Mouse (Mus musculus): Measurements from ENCODE around the gene Prkab2. TPM values are rescaled to one million over a fixed set of nuclear protein-coding genes. Genes with fewer than 3 reads are reported as not detected.

The Prkab2 gene
- total and polyA plus RNA-seq, 3 experiments, result 0.68 to 1.5 (median 1.4) TPM

DNA sequence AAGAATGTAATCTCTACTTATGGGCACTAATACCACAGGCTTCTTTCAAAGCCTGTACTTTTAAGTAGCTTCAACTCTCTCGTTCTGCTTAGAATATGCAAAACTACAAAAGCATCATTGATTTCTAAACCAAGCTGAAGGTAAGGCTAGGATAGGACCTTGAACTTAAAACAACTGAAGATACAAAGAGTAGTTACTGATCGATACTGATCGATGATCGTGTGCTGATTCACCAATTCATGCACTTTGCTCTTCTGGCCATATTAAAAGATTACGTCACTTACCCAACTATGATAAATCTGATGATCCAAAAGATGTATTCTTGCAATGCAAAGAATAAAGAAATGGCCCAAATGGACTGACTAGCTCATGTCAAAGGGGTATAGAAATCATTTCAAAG, 4.2 kb upstream of the Prkab2 start:
- H3K9ac ChIP-seq (ENCODE audit: insufficient read depth, low read depth), result no peak overlapping the region
- in situ Hi-C loops (cut with MboI; ENCODE audit: low pct_ligation_motif_present, low pct_unique_long_range_greater_than_20kb, low sequenced_read_pairs), result no loop called here
- TF ChIP-seq MAZ (IDR thresholded peaks at IDR 0.05; ENCODE audit: low read depth, low read length), result no peak
- TF ChIP-seq CHD2 (IDR thresholded peaks at IDR 0.05; ENCODE audit: low read length), result no peak
- TF ChIP-seq CHD1 (IDR thresholded peaks at IDR 0.05; ENCODE audit: low read depth, low read length), result no peak
- no peak for TF ChIP-seq CTCF (conservative IDR thresholded peaks at IDR 0.05 in 1 of 2, IDR thresholded peaks at IDR 0.05 in 1 of 2; ENCODE audit: low read depth in 2 of 2, low read length in 2 of 2)
- TF ChIP-seq JUND (conservative IDR thresholded peaks at IDR 0.05; ENCODE audit: low read depth, low read length), result no peak
- TF ChIP-seq MAFK (IDR thresholded peaks at IDR 0.05; ENCODE audit: insufficient replicate concordance, low read length), result no peak
- TF ChIP-seq NELFE (IDR thresholded peaks at IDR 0.05; ENCODE audit: low read depth, low read length), result no peak
- no peak for TF ChIP-seq ETS1 (conservative IDR thresholded peaks at IDR 0.05; ENCODE audit: low read depth, low read length)
- TF ChIP-seq UBTF (IDR thresholded peaks at IDR 0.05; ENCODE audit: low read depth, low read length), result no peak
- no peak for TF ChIP-seq GABPA (IDR thresholded peaks at IDR 0.05; ENCODE audit: insufficient replicate concordance, low read depth, low read length)
- no peak for TF ChIP-seq USF1 (IDR thresholded peaks at IDR 0.05; ENCODE audit: low read depth, low read length)
- no peak for TF ChIP-seq JUN (IDR thresholded peaks at IDR 0.05; ENCODE audit: insufficient read depth, low read depth, low read length)
- no peak for TF ChIP-seq TBP (conservative IDR thresholded peaks at IDR 0.05; ENCODE audit: low read depth, low read length)
- no peak for TF ChIP-seq MXI1 (IDR thresholded peaks at IDR 0.05; ENCODE audit: low read depth, low read length)

GRCm38 (mm10) chr3:97654901-97655300, 3.1 kb upstream of the Prkab2 start:
- in situ Hi-C loops (cut with MboI; ENCODE audit: low pct_ligation_motif_present, low pct_unique_long_range_greater_than_20kb, low sequenced_read_pairs), result no loop called here
- DNase-seq (ENCODE audit: extremely low read depth), result peak; percentile 32
- no peaks in the 10 kb centered on the region for H3K36me3 ChIP-seq (replicated peaks in 1 of 2; ENCODE audit: control insufficient read depth in 1 of 2, insufficient read depth in 1 of 2, low read length in 1 of 2)
- peaks cover 9% of the 10 kb centered on the region for H3K27me3 ChIP-seq (replicated peaks)
- H3K4me1 ChIP-seq (ENCODE audit: control insufficient read depth in 1 of 2, insufficient read depth in 2 of 2), result peaks cover 0 to 18% of the 10 kb centered on the region in 2 experiments; a peak in 2 of 4 replicates
- H3K4me3 ChIP-seq (replicated peaks in 1 of 3; ENCODE audit: low read depth in 2 of 3, low read length in 2 of 3, poor library complexity in 1 of 3), result no peak overlapping the region
- peak; percentile 42 for TF ChIP-seq RAD21 (IDR thresholded peaks at IDR 0.05; ENCODE audit: low read depth, low read length)
- no peak for TF ChIP-seq MEF2A (IDR thresholded peaks at IDR 0.05; ENCODE audit: borderline replicate concordance, low read depth, low read length)
- peak; percentile 31 to 57; a peak in 3 of 4 replicates for TF ChIP-seq CTCF (conservative IDR thresholded peaks at IDR 0.05 in 1 of 2, IDR thresholded peaks at IDR 0.05 in 1 of 2; ENCODE audit: low read depth in 2 of 2, low read length in 2 of 2)
- peak; percentile 17; the same call in 1 of the 2 replicates for TF ChIP-seq SMC3 (IDR thresholded peaks at IDR 0.05; ENCODE audit: low read depth, low read length)
- dilution Hi-C loops (cut with MboI; ENCODE audit: extremely low pct_ligation_motif_present, extremely low pct_unique_long_range_greater_than_20kb, low sequenced_read_pairs), result no loop called here
- H3K27ac ChIP-seq (ENCODE audit: insufficient read depth, low read depth), result no peak overlapping the region
- H3K9ac ChIP-seq (ENCODE audit: insufficient read depth, low read depth), result no peak overlapping the region
- peaks cover 7% of the 10 kb centered on the region for H3K9me3 ChIP-seq (replicated peaks; ENCODE audit: low read length)
- H3K4me2 ChIP-seq (ENCODE audit: insufficient read depth, low read depth, poor library complexity, severe bottlenecking), result no peak overlapping the region
- H3K79me2 ChIP-seq (replicated peaks; ENCODE audit: control insufficient read depth, extremely low read depth, insufficient read depth, poor library complexity, severe bottlenecking), result no peaks in the 10 kb centered on the region

More for the DNA sequence above, 4.2 kb upstream of the Prkab2 start:
- DNase-seq (ENCODE audit: extremely low read depth), result no peak
- Histone ChIP-seq H3K4me2 (ENCODE audit: insufficient read depth, low read depth, poor library complexity, severe bottlenecking) (no peak overlapping the region), H3K27me3 (replicated peaks) (peaks cover 7% of the 10 kb centered on the region), H3K4me3 (replicated peaks in 1 of 3; ENCODE audit: low read depth in 2 of 3, low read length in 2 of 3, poor library complexity in 1 of 3) (no peak overlapping the region), H3K36me3 (replicated peaks in 1 of 2; ENCODE audit: control insufficient read depth in 1 of 2, insufficient read depth in 1 of 2, low read length in 1 of 2) (no peaks in the 10 kb centered on the region), H3K79me2 (replicated peaks; ENCODE audit: control insufficient read depth, extremely low read depth, insufficient read depth, poor library complexity, severe bottlenecking) (no peaks in the 10 kb centered on the region), H3K4me1 (ENCODE audit: control insufficient read depth in 1 of 2, insufficient read depth in 2 of 2) (peaks cover 0 to 8% of the 10 kb centered on the region in 2 experiments; a peak in 2 of 4 replicates), H3K9me3 (replicated peaks; ENCODE audit: low read length) (peaks cover 7% of the 10 kb centered on the region), H3K27ac (ENCODE audit: insufficient read depth, low read depth) (no peak overlapping the region)
- dilution Hi-C loops (cut with MboI; ENCODE audit: extremely low pct_ligation_motif_present, extremely low pct_unique_long_range_greater_than_20kb, low sequenced_read_pairs), result no loop called here
